Mouse (Mus musculus): ENCODE results near the gene Sema3b. TPM values are rescaled to one million over a fixed set of nuclear protein-coding genes. Genes with fewer than 3 reads are reported as not detected.

Sema3b gene
- polyA plus RNA-seq, 1 experiment from 2014 or later = 50.4 TPM

- Histone ChIP-seq H3K4me1 (ENCODE audit: control insufficient read depth, insufficient read depth, low read length) (peaks cover 83% of the 10 kb centered on the region), H3K4me3 (ENCODE audit: low read length) (no peak overlapping the region), H3K27me3 (replicated peaks; ENCODE audit: control insufficient read depth, insufficient read depth, low read length) (no peaks in the 10 kb centered on the region), H3K9me3 (ENCODE audit: control insufficient read depth, low read length) (no peaks in the 10 kb centered on the region), H3K4me2 (ENCODE audit: low read depth, low read length) (peak overlapping the region; percentile 39), H3K36me3 (ENCODE audit: control insufficient read depth, insufficient read depth, low read length) (peaks cover 8% of the 10 kb centered on the region; the same call in 1 of the 2 replicates), H3K9ac (ENCODE audit: low read depth, low read length) (0 out of 2 replicates have a peak overlapping the region, but pooled peaks have one; percentile 57), H3K27ac (ENCODE audit: low read length) (peak overlapping the region; percentile 84)
- WGBS = 19% methylated on average over 4 of the region's 4 CpGs
- no peak for ATAC-seq
Observed at GRCm38 (mm10) chr9:107629411-107629730, 20.3 kb upstream of the Sema3b start.

GRCm38 (mm10) chr9:107628721-107629410 is 19.8 kb upstream of the Sema3b start:
- Histone ChIP-seq H3K9ac (ENCODE audit: low read depth, low read length) (peak overlapping the region; percentile 57; the same call in 1 of the 2 replicates), H3K4me3 (ENCODE audit: low read length) (no peak overlapping the region), H3K27me3 (replicated peaks; ENCODE audit: control insufficient read depth, insufficient read depth, low read length) (no peaks in the 10 kb centered on the region), H3K36me3 (ENCODE audit: control insufficient read depth, insufficient read depth, low read length) (peaks cover 8% of the 10 kb centered on the region; the same call in 1 of the 2 replicates), H3K9me3 (ENCODE audit: control insufficient read depth, low read length) (no peaks in the 10 kb centered on the region), H3K4me1 (ENCODE audit: control insufficient read depth, insufficient read depth, low read length) (peaks cover 85% of the 10 kb centered on the region), H3K4me2 (ENCODE audit: low read depth, low read length) (peak overlapping the region; percentile 39), H3K27ac (ENCODE audit: low read length) (peak overlapping the region; percentile 84)
- ATAC-seq = peak; percentile 11; the same call in 1 of the 2 replicates
- 48% methylated on average over 14 of the region's 15 CpGs for WGBS

GRCm38 (mm10) chr9:107627387-107628255 is 18.6 kb upstream of the Sema3b start:
- Histone ChIP-seq H3K4me3 (ENCODE audit: low read length) (no peak overlapping the region), H3K4me1 (ENCODE audit: control insufficient read depth, insufficient read depth, low read length) (peaks cover 81% of the 10 kb centered on the region), H3K27me3 (replicated peaks; ENCODE audit: control insufficient read depth, insufficient read depth, low read length) (no peaks in the 10 kb centered on the region), H3K9ac (ENCODE audit: low read depth, low read length) (peak overlapping the region; percentile 64), H3K27ac (ENCODE audit: low read length) (peak overlapping the region; percentile 84), H3K36me3 (ENCODE audit: control insufficient read depth, insufficient read depth, low read length) (peaks cover 8% of the 10 kb centered on the region), H3K9me3 (ENCODE audit: control insufficient read depth, low read length) (no peaks in the 10 kb centered on the region), H3K4me2 (ENCODE audit: low read depth, low read length) (0 out of 2 replicates have a peak overlapping the region, but pooled peaks have one; percentile 20)
- WGBS = 46% methylated on average over 20 of the region's 20 CpGs
- ATAC-seq = no peak

- Histone ChIP-seq H3K4me3 (ENCODE audit: low read length) (0 out of 2 replicates have a peak overlapping the region, but pooled peaks have one; percentile 6), H3K36me3 (ENCODE audit: control insufficient read depth, insufficient read depth, low read length) (peaks cover 14% of the 10 kb centered on the region), H3K9ac (ENCODE audit: low read depth, low read length) (peak overlapping the region; percentile 64), H3K4me2 (ENCODE audit: low read depth, low read length) (peak overlapping the region; percentile 20; the same call in 1 of the 2 replicates), H3K27me3 (replicated peaks; ENCODE audit: control insufficient read depth, insufficient read depth, low read length) (no peaks in the 10 kb centered on the region), H3K9me3 (ENCODE audit: control insufficient read depth, low read length) (no peaks in the 10 kb centered on the region), H3K27ac (ENCODE audit: low read length) (peak overlapping the region; percentile 84), H3K4me1 (ENCODE audit: control insufficient read depth, insufficient read depth, low read length) (peaks cover 74% of the 10 kb centered on the region)
- WGBS = 9% methylated on average over 2 of the region's 2 CpGs
- ATAC-seq = peak; percentile 54
Observed at GRCm38 (mm10) chr9:107626844-107627277, 17.8 kb upstream of the Sema3b start.

- Histone ChIP-seq H3K27ac (ENCODE audit: low read length) (peak overlapping the region; percentile 84), H3K9me3 (ENCODE audit: control insufficient read depth, low read length) (no peaks in the 10 kb centered on the region), H3K4me1 (ENCODE audit: control insufficient read depth, insufficient read depth, low read length) (peaks cover 69% of the 10 kb centered on the region), H3K4me2 (ENCODE audit: low read depth, low read length) (peak overlapping the region; percentile 20; the same call in 1 of the 2 replicates), H3K9ac (ENCODE audit: low read depth, low read length) (peak overlapping the region; percentile 64), H3K27me3 (replicated peaks; ENCODE audit: control insufficient read depth, insufficient read depth, low read length) (no peaks in the 10 kb centered on the region), H3K4me3 (ENCODE audit: low read length) (0 out of 2 replicates have a peak overlapping the region, but pooled peaks have one; percentile 6), H3K36me3 (ENCODE audit: control insufficient read depth, insufficient read depth, low read length) (peaks cover 14% of the 10 kb centered on the region)
- peak; percentile 10 for ATAC-seq
- 47% methylated on average over 15 of the region's 15 CpGs for WGBS
Observed at GRCm38 (mm10) chr9:107626158-107626843, 17.3 kb upstream of the Sema3b start.

GRCm38 (mm10) chr9:107625351-107626128 is 16.5 kb upstream of the Sema3b start:
- Histone ChIP-seq H3K9ac (ENCODE audit: low read depth, low read length) (peak overlapping the region; percentile 48), H3K27ac (ENCODE audit: low read length) (peak overlapping the region; percentile 59), H3K4me2 (ENCODE audit: low read depth, low read length) (no peak overlapping the region), H3K27me3 (replicated peaks; ENCODE audit: control insufficient read depth, insufficient read depth, low read length) (no peaks in the 10 kb centered on the region), H3K4me1 (ENCODE audit: control insufficient read depth, insufficient read depth, low read length) (peaks cover 67% of the 10 kb centered on the region), H3K36me3 (ENCODE audit: control insufficient read depth, insufficient read depth, low read length) (peaks cover 14% of the 10 kb centered on the region), H3K4me3 (ENCODE audit: low read length) (no peak overlapping the region), H3K9me3 (ENCODE audit: control insufficient read depth, low read length) (no peaks in the 10 kb centered on the region)
- ATAC-seq = no peak
- 90% methylated on average over 12 of the region's 12 CpGs for WGBS

- Histone ChIP-seq H3K36me3 (ENCODE audit: control insufficient read depth, insufficient read depth, low read length) (peaks cover 19% of the 10 kb centered on the region), H3K9ac (ENCODE audit: low read depth, low read length) (peak overlapping the region; percentile 48)
- 81% methylated on average over 3 of the region's 3 CpGs for WGBS
Observed at GRCm38 (mm10) chr9:107624951-107625350, 15.9 kb upstream of the Sema3b start.

GRCm38 (mm10) chr9:107624539-107624938 is 15.5 kb upstream of the Sema3b start:
- Histone ChIP-seq H3K4me2 (ENCODE audit: low read depth, low read length) (no peak overlapping the region), H3K9ac (ENCODE audit: low read depth, low read length) (peak overlapping the region; percentile 48; the same call in 1 of the 2 replicates), H3K9me3 (ENCODE audit: control insufficient read depth, low read length) (no peaks in the 10 kb centered on the region), H3K27ac (ENCODE audit: low read length) (peak overlapping the region; percentile 59), H3K36me3 (ENCODE audit: control insufficient read depth, insufficient read depth, low read length) (peaks cover 22% of the 10 kb centered on the region), H3K4me1 (ENCODE audit: control insufficient read depth, insufficient read depth, low read length) (peaks cover 67% of the 10 kb centered on the region), H3K4me3 (ENCODE audit: low read length) (no peak overlapping the region), H3K27me3 (replicated peaks; ENCODE audit: control insufficient read depth, insufficient read depth, low read length) (no peaks in the 10 kb centered on the region)
- 68% methylated on average over 5 of the region's 5 CpGs for WGBS
- no peak for ATAC-seq

More at GRCm38 (mm10) chr9:107624951-107625350, 15.9 kb upstream of the Sema3b start:
- no peak overlapping the region for H3K4me3 ChIP-seq (ENCODE audit: low read length)
- H3K27me3 ChIP-seq (replicated peaks; ENCODE audit: control insufficient read depth, insufficient read depth, low read length) = no peaks in the 10 kb centered on the region
- H3K4me2 ChIP-seq (ENCODE audit: low read depth, low read length) = no peak overlapping the region
- H3K27ac ChIP-seq (ENCODE audit: low read length) = peak overlapping the region; percentile 59
- no peaks in the 10 kb centered on the region for H3K9me3 ChIP-seq (ENCODE audit: control insufficient read depth, low read length)
- ATAC-seq = no peak
- H3K4me1 ChIP-seq (ENCODE audit: control insufficient read depth, insufficient read depth, low read length) = peaks cover 67% of the 10 kb centered on the region
